Mouse (Mus musculus) kidney, adult 2 months (tissue): ENCODE measurements around the gene Myl7.

Source experiments
- CTCF ChIP-seq: fragments of 200-500 bp; conservative IDR thresholded peaks from 2 replicates; pipeline ENCODE4 v1.5.1; 2011; ENCODE audit warnings: low read depth, mild to moderate bottlenecking, control low read depth, low read length, moderate library complexity, mixed read lengths; ENCODE audit not compliant: insufficient read depth, insufficient read length
- POLR2A ChIP-seq: fragments of 200-500 bp; IDR thresholded peaks from one replicate; pipeline ENCODE4 v1.6.1; 2011; ENCODE audit warnings: low read depth, low read length, control low read depth

DNA sequence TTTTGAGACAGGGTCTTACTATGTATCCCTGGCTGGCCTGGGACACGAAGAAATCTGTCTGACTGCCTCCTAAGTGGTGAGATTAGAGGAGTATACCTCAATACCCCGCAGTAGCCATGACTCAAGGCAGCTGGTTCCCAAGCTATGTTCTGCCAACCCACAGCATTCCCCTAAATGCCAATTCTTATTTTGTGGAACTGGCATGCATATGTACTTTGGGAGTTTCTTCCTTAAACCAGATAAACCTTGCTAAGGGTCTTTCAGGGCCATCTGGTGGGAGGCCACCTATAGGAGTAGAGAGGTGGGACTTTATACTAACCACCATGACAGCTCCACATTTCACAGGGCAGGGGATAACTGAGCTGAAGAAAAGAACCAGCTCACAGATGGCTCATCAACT lies 5.3 kb upstream of the Myl7 start:
- no peak for TF ChIP-seq POLR2A
- TF ChIP-seq CTCF: no peak
